Mouse (Mus musculus) intestine, embryonic 16.5 days (tissue): ENCODE results near the gene Gli2. TPM values are rescaled to one million over a fixed set of nuclear protein-coding genes. Genes with fewer than 3 reads are reported as not detected.

Source experiments
- ATAC-seq: fragments of 200-750 bp; cut with Nextera tagmentation; 2 replicates; pipeline ENCODE4 v1.8.0; 2017; ENCODE audit warnings: moderate TSS enrichment, moderate library complexity
- H3K27ac ChIP-seq: fragments of 300-500 bp; sonication (generic); 2 replicates; pipeline ENCODE4 v1.5.1; 2014; ENCODE audit warnings: mild to moderate bottlenecking, low read length
- H3K27me3 ChIP-seq: fragments of 300-500 bp; sonication (generic); replicated peaks from 2 replicates; pipeline ENCODE4 v1.6.1; 2014; ENCODE audit warnings: low read length, control low read depth, mixed read lengths; ENCODE audit not compliant: control insufficient read depth, insufficient read depth
- H3K36me3 ChIP-seq: fragments of 300-500 bp; sonication (generic); 2 replicates; pipeline ENCODE4 v1.6.1; 2014; ENCODE audit warnings: low read length, control low read depth; ENCODE audit not compliant: control insufficient read depth, insufficient read depth
- H3K4me1 ChIP-seq: fragments of 300-500 bp; sonication (generic); 2 replicates; pipeline ENCODE4 v1.6.1; 2014; ENCODE audit warnings: low read length, control low read depth, mixed read lengths; ENCODE audit not compliant: control insufficient read depth, insufficient read depth
- H3K4me2 ChIP-seq: fragments of 300-500 bp; sonication (generic); 2 replicates; pipeline ENCODE4 v1.6.1; 2014; ENCODE audit warnings: low read depth, low read length, control low read depth
- H3K4me3 ChIP-seq: fragments of 300-500 bp; sonication (generic); 2 replicates; pipeline ENCODE4 v1.5.1; 2014; ENCODE audit warnings: mild to moderate bottlenecking, low read length
- H3K9ac ChIP-seq: fragments of 300-500 bp; sonication (generic); 2 replicates; pipeline ENCODE4 v1.6.1; 2014; ENCODE audit warnings: low read depth, low read length
- H3K9me3 ChIP-seq: fragments of 300-500 bp; sonication (generic); 2 replicates; pipeline ENCODE4 v1.6.1; 2016; ENCODE audit warnings: low read length, control low read depth; ENCODE audit not compliant: control insufficient read depth
- WGBS: fragments of 180-500 bp; shearing (Covaris S2); extraction: QIAGEN DNeasy Blood & Tissue Kit; methylation state at CpG from one replicate; pipeline ENCODE4 v1.1.7; 2014; 5-methylcytosine and 5-hydroxymethylcytosine counted together
- polyA plus RNA-seq: library from polyadenylated mRNA; unstranded; fragments of >200 nt; fragmentation: Nextera tagmentation; extraction: Ambion mirVana; gene quantifications from 2 replicates; pipeline ENCODE4 v1.2.1, GENCODE M21; 2015

Gli2 gene
- polyA plus RNA-seq, 1 experiment from 2014 or later = 5.4 TPM

- 87% methylated on average over 6 of the region's 6 CpGs for WGBS
- Histone ChIP-seq H3K9ac (no peak overlapping the region), H3K4me2 (no peak overlapping the region), H3K4me3 (no peak overlapping the region), H3K36me3 (no peaks in the 10 kb centered on the region), H3K9me3 (no peaks in the 10 kb centered on the region), H3K4me1 (no peaks in the 10 kb centered on the region), H3K27ac (no peak overlapping the region), H3K27me3 (no peaks in the 10 kb centered on the region)
- ATAC-seq = no peak
These were observed 131.2 kb downstream of the Gli2 start for GRCm38 (mm10) chr1:118922189-118922588.

GRCm38 (mm10) chr1:118917520-118918220 lies 135.7 kb downstream of the Gli2 start:
- Histone ChIP-seq H3K4me2 (no peak overlapping the region), H3K9ac (no peak overlapping the region), H3K4me1 (peaks cover 6% of the 10 kb centered on the region), H3K4me3 (no peak overlapping the region), H3K36me3 (no peaks in the 10 kb centered on the region), H3K27me3 (no peaks in the 10 kb centered on the region), H3K9me3 (no peaks in the 10 kb centered on the region), H3K27ac (no peak overlapping the region)
- no peak for ATAC-seq
- WGBS = 37% methylated on average over 7 of the region's 7 CpGs

GRCm38 (mm10) chr1:118916477-118917075 lies 136.8 kb downstream of the Gli2 start:
- H3K9ac ChIP-seq = no peak overlapping the region
- peaks cover 6% of the 10 kb centered on the region for H3K4me1 ChIP-seq
- 41% methylated on average over 12 of the region's 12 CpGs for WGBS
- H3K36me3 ChIP-seq = no peaks in the 10 kb centered on the region
- H3K27me3 ChIP-seq = no peaks in the 10 kb centered on the region
- no peaks in the 10 kb centered on the region for H3K9me3 ChIP-seq
- no peak overlapping the region for H3K4me2 ChIP-seq
- peak; percentile 41 for ATAC-seq
- no peak overlapping the region for H3K27ac ChIP-seq
- no peak overlapping the region for H3K4me3 ChIP-seq

- H3K4me2 ChIP-seq = no peak overlapping the region
- H3K27ac ChIP-seq = peak overlapping the region; percentile 5; the same call in 1 of the 2 replicates
- no peaks in the 10 kb centered on the region for H3K9me3 ChIP-seq
- no peaks in the 10 kb centered on the region for H3K36me3 ChIP-seq
- no peak overlapping the region for H3K4me3 ChIP-seq
- WGBS = 21% methylated on average over 17 of the region's 17 CpGs
- H3K9ac ChIP-seq = no peak overlapping the region
- H3K4me1 ChIP-seq = peaks cover 8% of the 10 kb centered on the region
- 0 out of 2 replicates have a peak, but pooled peaks have one; percentile 29 for ATAC-seq
- no peaks in the 10 kb centered on the region for H3K27me3 ChIP-seq
These were observed 139.7 kb downstream of the Gli2 start for GRCm38 (mm10) chr1:118913414-118914385.

GRCm38 (mm10) chr1:118912929-118913328 lies 140.5 kb downstream of the Gli2 start:
- H3K27me3 ChIP-seq = no peaks in the 10 kb centered on the region
- no peak overlapping the region for H3K9ac ChIP-seq
- H3K4me3 ChIP-seq = no peak overlapping the region
- peaks cover 8% of the 10 kb centered on the region for H3K4me1 ChIP-seq
- no peak overlapping the region for H3K27ac ChIP-seq
- H3K9me3 ChIP-seq = no peaks in the 10 kb centered on the region
- H3K36me3 ChIP-seq = no peaks in the 10 kb centered on the region
- H3K4me2 ChIP-seq = no peak overlapping the region
- no peak for ATAC-seq
- WGBS = 24% methylated on average over 6 of the region's 6 CpGs

- H3K4me3 ChIP-seq = no peak overlapping the region
- H3K27me3 ChIP-seq = no peaks in the 10 kb centered on the region
- H3K27ac ChIP-seq = no peak overlapping the region
- no peak overlapping the region for H3K4me2 ChIP-seq
- H3K9me3 ChIP-seq = no peaks in the 10 kb centered on the region
- H3K9ac ChIP-seq = no peak overlapping the region
- no peaks in the 10 kb centered on the region for H3K36me3 ChIP-seq
- H3K4me1 ChIP-seq = peaks cover 14% of the 10 kb centered on the region
- no peak for ATAC-seq
- WGBS = 64% methylated on average over 3 of the region's 3 CpGs
These were observed 142.0 kb downstream of the Gli2 start for GRCm38 (mm10) chr1:118911427-118911727.

- Histone ChIP-seq H3K9ac (no peak overlapping the region), H3K4me2 (no peak overlapping the region), H3K27me3 (no peaks in the 10 kb centered on the region), H3K4me3 (no peak overlapping the region), H3K27ac (no peak overlapping the region), H3K36me3 (no peaks in the 10 kb centered on the region), H3K9me3 (no peaks in the 10 kb centered on the region), H3K4me1 (peaks cover 14% of the 10 kb centered on the region)
- WGBS = 45% methylated on average over 13 of the region's 13 CpGs
- no peak for ATAC-seq
These were observed 142.6 kb downstream of the Gli2 start for GRCm38 (mm10) chr1:118910693-118911426.

GRCm38 (mm10) chr1:118909051-118909450 lies 144.4 kb downstream of the Gli2 start:
- Histone ChIP-seq H3K9me3 (no peaks in the 10 kb centered on the region), H3K36me3 (no peaks in the 10 kb centered on the region), H3K4me3 (no peak overlapping the region), H3K27me3 (no peaks in the 10 kb centered on the region), H3K4me2 (no peak overlapping the region), H3K4me1 (peaks cover 16% of the 10 kb centered on the region), H3K27ac (no peak overlapping the region), H3K9ac (no peak overlapping the region)
- ATAC-seq = no peak
- 94% methylated on average over 3 of the region's 3 CpGs for WGBS

- 41% methylated on average over 9 of the region's 9 CpGs for WGBS
- H3K4me2 ChIP-seq = no peak overlapping the region
- H3K27me3 ChIP-seq = no peaks in the 10 kb centered on the region
- no peak overlapping the region for H3K4me3 ChIP-seq
- peak; percentile 44; the same call in 1 of the 2 replicates for ATAC-seq
- no peaks in the 10 kb centered on the region for H3K36me3 ChIP-seq
- H3K27ac ChIP-seq = no peak overlapping the region
- no peaks in the 10 kb centered on the region for H3K9me3 ChIP-seq
- no peak overlapping the region for H3K9ac ChIP-seq
- H3K4me1 ChIP-seq = peaks cover 14% of the 10 kb centered on the region
These were observed 145.8 kb downstream of the Gli2 start for GRCm38 (mm10) chr1:118907574-118907973.
